Mouse (Mus musculus) MEL (cell line): ENCODE results near the gene Krt31. TPM values are rescaled to one million over a fixed set of nuclear protein-coding genes. Genes with fewer than 3 reads are reported as not detected.

Source experiments
- DNase-seq: peaks from one replicate; pipeline ENCODE4 v3.0.0; 2011; ENCODE audit warnings: low read depth, low spot score
- H3K27ac ChIP-seq: 2 replicates; pipeline ENCODE4 v1.5.1; 2012; ENCODE audit warnings: low read depth, mild to moderate bottlenecking, control low read depth, low read length, moderate library complexity; ENCODE audit not compliant: control insufficient read depth
- H3K27me3 ChIP-seq, 2 experiments: fragments of 150-350 bp in 1 of 2; sonication (generic) in 1 of 2; 2 replicates each; pipeline ENCODE4 v1.6.1; 2012; ENCODE audit warnings: low read length in 2 of 2, mild to moderate bottlenecking in 2 of 2, improper control_type of control experiment in 1 of 2, moderate library complexity in 1 of 2; ENCODE audit not compliant: insufficient read depth in 2 of 2, control insufficient read depth in 1 of 2
- H3K36me3 ChIP-seq, 2 experiments: 2 replicates each; pipeline ENCODE4 v1.6.1; 2012 to 2014; ENCODE audit warnings: low read length in 2 of 2, improper control_type of control experiment in 1 of 2, inconsistent platforms in 1 of 2, mild to moderate bottlenecking in 1 of 2; ENCODE audit not compliant: insufficient read depth in 2 of 2, control insufficient read depth in 1 of 2
- H3K4me1 ChIP-seq, 2 experiments: fragments of 150-350 bp in 1 of 2; sonication (generic) in 1 of 2; 2 replicates each; pipeline ENCODE4 v1.6.1; 2012; ENCODE audit warnings: low read length in 2 of 2, improper control_type of control experiment in 1 of 2, mild to moderate bottlenecking in 1 of 2; ENCODE audit not compliant: insufficient read depth in 2 of 2, control insufficient read depth in 1 of 2
- H3K4me3 ChIP-seq, 2 experiments: fragments of 150-350 bp in 1 of 2; sonication (generic) in 1 of 2; 2 replicates each; pipeline ENCODE4 v1.5.1; 2012; ENCODE audit warnings: low read depth in 2 of 2, low read length in 2 of 2, mild to moderate bottlenecking in 2 of 2, moderate library complexity in 2 of 2, control low read depth in 1 of 2, improper control_type of control experiment in 1 of 2; ENCODE audit not compliant: control insufficient read depth in 1 of 2, insufficient read depth in 1 of 2
- H3K79me2 ChIP-seq: 2 replicates; pipeline ENCODE4 v1.6.1; 2012; ENCODE audit warnings: mild to moderate bottlenecking, low read length, moderate library complexity; ENCODE audit not compliant: control insufficient read depth, poor library complexity, insufficient read depth
- H3K9ac ChIP-seq: 2 replicates; pipeline ENCODE4 v1.6.1; 2012; ENCODE audit warnings: low read depth, mild to moderate bottlenecking, control low read depth, low read length, moderate library complexity; ENCODE audit not compliant: control insufficient read depth, poor library complexity, severe bottlenecking
- H3K9me3 ChIP-seq: fragments of 150-350 bp; sonication (generic); replicated peaks from 2 replicates; pipeline ENCODE4 v1.6.1; 2012; ENCODE audit warnings: mild to moderate bottlenecking, low read length, improper control_type of control experiment, moderate library complexity; ENCODE audit not compliant: insufficient read depth
- BHLHE40 ChIP-seq: IDR thresholded peaks from 2 replicates; pipeline ENCODE4 v1.6.1; 2012; ENCODE audit warnings: low read depth, mild to moderate bottlenecking, inconsistent platforms, low read length, improper control_type of control experiment, borderline replicate concordance
- CHD2 ChIP-seq: IDR thresholded peaks from 2 replicates; pipeline ENCODE4 v1.6.1; 2011; ENCODE audit warnings: low read length, improper control_type of control experiment
- CTCF ChIP-seq, 3 experiments: IDR thresholded peaks in 2 of 3; conservative IDR thresholded peaks in 1 of 3; 2 replicates each; pipeline ENCODE4 v1.5.1; 2011 to 2012; ENCODE audit warnings: low read length in 3 of 3, low read depth in 2 of 3, mild to moderate bottlenecking in 2 of 3, improper control_type of control experiment in 1 of 3, inconsistent platforms in 1 of 3, mixed read lengths in 1 of 3, moderate library complexity in 1 of 3; ENCODE audit not compliant: control insufficient read depth in 1 of 3, insufficient read depth in 1 of 3, poor library complexity in 1 of 3, severe bottlenecking in 1 of 3
- ELF1 ChIP-seq: IDR thresholded peaks from 2 replicates; pipeline ENCODE4 v1.6.1; 2014; ENCODE audit warnings: low read depth, mild to moderate bottlenecking, inconsistent platforms, low read length, improper control_type of control experiment, moderate library complexity
- EP300 ChIP-seq, 2 experiments: IDR thresholded peaks; 2 replicates each; pipeline ENCODE4 v1.6.1; 2011; ENCODE audit warnings: improper control_type of control experiment in 2 of 2, low read length in 2 of 2, low read depth in 1 of 2, mild to moderate bottlenecking in 1 of 2
- GATA1 ChIP-seq: IDR thresholded peaks from 2 replicates; pipeline ENCODE4 v1.6.1; 2011; ENCODE audit warnings: low read depth, low read length, improper control_type of control experiment
- KAT2A ChIP-seq: conservative IDR thresholded peaks from 2 replicates; pipeline ENCODE4 v1.6.1; 2012; ENCODE audit warnings: low read depth, low read length, improper control_type of control experiment, inconsistent platforms
- MAFK ChIP-seq: IDR thresholded peaks from 2 replicates; pipeline ENCODE4 v1.6.1; 2011; ENCODE audit warnings: low read depth, mild to moderate bottlenecking, low read length, improper control_type of control experiment, borderline replicate concordance
- MAX ChIP-seq: IDR thresholded peaks from 2 replicates; pipeline ENCODE4 v1.6.1; 2011; ENCODE audit warnings: low read length, improper control_type of control experiment
- MAZ ChIP-seq: IDR thresholded peaks from 2 replicates; pipeline ENCODE4 v1.6.1; 2012; ENCODE audit warnings: low read depth, mild to moderate bottlenecking, inconsistent platforms, low read length, improper control_type of control experiment
- MEF2A ChIP-seq: IDR thresholded peaks from 2 replicates; pipeline ENCODE4 v1.6.1; 2014; ENCODE audit warnings: low read depth, mild to moderate bottlenecking, inconsistent platforms, low read length, improper control_type of control experiment; ENCODE audit not compliant: poor library complexity, insufficient replicate concordance, severe bottlenecking; ENCODE audit errors: extremely low read depth
- NRF1 ChIP-seq: IDR thresholded peaks from 2 replicates; pipeline ENCODE4 v1.6.1; 2014; ENCODE audit warnings: low read depth, mild to moderate bottlenecking, inconsistent platforms, low read length, improper control_type of control experiment, moderate library complexity; ENCODE audit not compliant: poor library complexity, insufficient read depth, severe bottlenecking
- POLR2A ChIP-seq, 2 experiments: IDR thresholded peaks; 2 replicates each; pipeline ENCODE4 v1.6.1; 2011 to 2012; ENCODE audit warnings: low read length in 2 of 2, mild to moderate bottlenecking in 2 of 2, control low read depth in 1 of 2, improper control_type of control experiment in 1 of 2, low read depth in 1 of 2, moderate library complexity in 1 of 2; ENCODE audit not compliant: control insufficient read depth in 1 of 2, insufficient read depth in 1 of 2, poor library complexity in 1 of 2
- POLR2AphosphoS5 ChIP-seq: IDR thresholded peaks from 2 replicates; pipeline ENCODE4 v1.6.1; 2012; ENCODE audit warnings: low read depth, borderline replicate concordance, mild to moderate bottlenecking, inconsistent platforms, low read length, moderate library complexity, mixed read lengths
- RCOR1 ChIP-seq: IDR thresholded peaks from 2 replicates; pipeline ENCODE4 v1.6.1; 2012; ENCODE audit warnings: low read depth, mild to moderate bottlenecking, inconsistent platforms, low read length, improper control_type of control experiment
- TAL1 ChIP-seq: IDR thresholded peaks from 2 replicates; pipeline ENCODE4 v1.6.1; 2012; ENCODE audit warnings: mild to moderate bottlenecking, inconsistent platforms, low read length, moderate library complexity, mixed read lengths
- TCF12 ChIP-seq: IDR thresholded peaks from 2 replicates; pipeline ENCODE4 v1.6.1; 2014; ENCODE audit warnings: low read depth, mild to moderate bottlenecking, inconsistent platforms, low read length, improper control_type of control experiment, moderate library complexity
- UBTF ChIP-seq: IDR thresholded peaks from 2 replicates; pipeline ENCODE4 v1.6.1; 2012; ENCODE audit warnings: low read depth, mild to moderate bottlenecking, inconsistent platforms, low read length, improper control_type of control experiment, moderate library complexity, borderline replicate concordance; ENCODE audit not compliant: insufficient read depth
- USF1 ChIP-seq: IDR thresholded peaks from 2 replicates; pipeline ENCODE4 v1.6.1; 2014; ENCODE audit warnings: low read depth, mild to moderate bottlenecking, inconsistent platforms, low read length, improper control_type of control experiment, moderate library complexity
- ZC3H11A ChIP-seq: IDR thresholded peaks from 2 replicates; pipeline ENCODE4 v1.6.1; 2012; ENCODE audit warnings: low read depth, mild to moderate bottlenecking, inconsistent platforms, low read length, improper control_type of control experiment
- ZKSCAN1 ChIP-seq: IDR thresholded peaks from 2 replicates; pipeline ENCODE4 v1.6.1; 2012; ENCODE audit warnings: low read depth, mild to moderate bottlenecking, inconsistent platforms, low read length, improper control_type of control experiment, moderate library complexity
- ZMIZ1 ChIP-seq: IDR thresholded peaks from 2 replicates; pipeline ENCODE4 v1.6.1; 2012; ENCODE audit warnings: low read depth, mild to moderate bottlenecking, inconsistent platforms, low read length, improper control_type of control experiment, moderate library complexity
- polyA plus RNA-seq, 2 experiments: library from polyadenylated mRNA; stranded (reverse) in 1 of 2; unstranded in 1 of 2; fragments of >175 nt in 1 of 2; fragments of >200 nt in 1 of 2; gene quantifications; 2 replicates each; pipeline versions ENCODE4 v1.2.1 to v1.2.4; 2012; ENCODE audit warnings: low replicate concordance in 2 of 2, low read depth in 1 of 2; ENCODE audit not compliant: insufficient read length in 2 of 2, insufficient read depth in 1 of 2, missing spikeins in 1 of 2
- total RNA-seq: library from RNA; depleted of rRNA; stranded (reverse); fragments of 300-350 nt; gene quantifications from 2 replicates; pipeline ENCODE4 v1.2.3, GENCODE M21; 2012

Krt31 gene
- total and polyA plus RNA-seq, 3 experiments = not detected

DNA sequence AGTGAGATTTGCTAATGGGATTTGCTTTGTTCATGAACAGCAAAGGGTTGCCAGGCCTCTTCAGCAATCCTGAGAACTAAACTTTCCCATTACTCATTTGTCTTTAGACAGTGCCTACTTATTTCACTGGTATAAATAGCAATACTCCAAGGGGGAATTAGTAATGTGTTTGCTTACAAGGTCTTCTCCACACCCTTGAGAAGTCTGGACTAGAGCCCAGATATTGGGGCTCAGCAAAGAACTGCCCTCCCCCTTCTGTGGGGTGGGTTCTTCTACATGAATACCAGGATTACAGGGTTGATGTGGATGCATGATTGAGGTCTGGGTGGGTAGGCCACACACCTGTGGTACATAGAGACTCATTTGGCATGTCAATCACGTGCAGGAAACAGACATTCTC, 23.5 kb upstream of the Krt31 start (continued):
- TF ChIP-seq ZC3H11A (no peak), MAX (no peak)

DNA sequence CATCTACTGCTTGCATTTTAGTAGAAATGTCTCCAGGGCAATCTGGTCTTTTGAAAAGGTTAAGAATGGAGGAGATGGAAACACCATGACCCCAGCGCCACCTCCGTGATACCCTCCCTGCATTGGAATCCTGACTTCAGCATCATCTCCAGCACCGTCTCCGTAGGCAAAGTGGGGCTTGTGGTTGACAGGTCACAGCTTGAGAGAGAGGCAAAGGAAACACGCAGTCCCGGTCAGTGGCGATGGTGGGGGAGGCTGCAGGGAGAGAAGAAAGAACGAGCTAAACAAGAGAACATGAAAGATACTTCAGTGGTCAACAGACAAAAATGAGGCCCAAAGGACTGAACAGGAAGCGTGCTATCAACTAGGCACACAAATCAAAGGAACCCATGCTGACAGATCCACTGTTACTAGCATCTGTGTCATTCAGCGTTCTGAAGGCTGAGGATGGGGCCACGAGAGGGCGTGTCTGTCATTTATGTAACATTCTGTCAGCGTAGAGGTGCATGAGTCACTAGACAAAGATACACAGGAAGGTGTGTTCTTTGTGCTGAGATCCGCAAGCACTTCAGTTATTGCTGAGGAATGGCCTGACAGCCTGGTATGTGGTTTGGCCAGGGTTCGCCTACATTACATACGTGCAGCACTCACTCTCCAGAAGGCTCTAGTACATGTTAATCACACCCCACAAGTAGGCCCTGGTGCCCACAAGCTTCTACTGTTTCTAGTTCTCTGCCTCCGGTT, 17.1 kb upstream of the Krt31 start:
- TF ChIP-seq USF1 (no peak), CHD2 (no peak), CTCF (IDR thresholded peaks at IDR 0.05 in 2 of 3, conservative IDR thresholded peaks at IDR 0.05 in 1 of 3; ENCODE audit: control insufficient read depth in 1 of 3, insufficient read depth in 1 of 3, low read depth in 2 of 3, low read length in 3 of 3, poor library complexity in 1 of 3, severe bottlenecking in 1 of 3) (no peak), POLR2AphosphoS5 (no peak), TCF12 (no peak), ELF1 (no peak), POLR2A (IDR thresholded peaks at IDR 0.05; ENCODE audit: control insufficient read depth in 1 of 2, insufficient read depth in 1 of 2, low read depth in 1 of 2, low read length in 2 of 2, poor library complexity in 1 of 2) (no peak), MAFK (no peak), ZMIZ1 (no peak), ZKSCAN1 (no peak)
- H3K4me1 ChIP-seq = no peaks in the 10 kb centered on the region
- DNase-seq = no peak

DNA sequence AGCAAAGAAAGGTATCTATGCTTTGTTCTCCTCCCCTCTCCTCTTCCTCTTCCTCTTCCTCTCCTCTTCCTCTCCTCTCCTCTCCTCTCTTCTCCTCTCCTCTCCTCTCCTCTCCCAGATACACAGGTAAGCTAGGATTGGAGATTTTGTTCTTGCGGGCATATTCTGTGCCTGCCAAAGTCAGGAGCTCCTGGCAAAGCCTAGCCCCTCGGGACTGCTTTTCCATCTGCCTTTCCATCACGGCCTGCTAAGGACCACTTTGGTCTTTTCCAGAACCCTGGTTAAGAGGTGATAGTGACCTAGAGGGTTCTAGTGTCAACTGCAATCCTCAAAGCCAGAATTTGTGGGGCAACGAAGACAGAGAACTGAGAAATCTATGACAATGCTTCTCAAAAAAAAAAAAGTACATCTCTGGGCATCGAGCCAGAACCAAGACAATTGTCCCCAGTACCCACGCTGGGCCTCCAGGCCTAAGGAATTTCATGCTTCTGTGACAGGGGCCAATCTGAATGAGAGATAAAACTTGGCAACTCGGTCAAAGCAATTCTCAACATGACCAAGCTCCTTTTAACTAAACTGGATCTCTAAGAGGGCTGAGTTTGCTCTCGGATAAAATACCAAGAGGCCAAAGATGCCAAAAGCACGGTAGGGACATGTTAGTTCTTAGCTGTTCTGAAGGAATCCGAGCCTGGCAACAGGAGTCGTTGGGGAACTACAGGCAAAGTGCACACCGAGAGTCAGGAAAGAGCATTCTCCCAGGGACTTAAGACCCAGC, 16.1 kb upstream of the Krt31 start:
- Histone ChIP-seq H3K9ac (no peak overlapping the region), H3K9me3 (no peaks in the 10 kb centered on the region), H3K79me2 (no peaks in the 10 kb centered on the region), H3K4me3 (no peak overlapping the region), H3K27ac (no peak overlapping the region), H3K4me1 (no peaks in the 10 kb centered on the region), H3K36me3 (no peaks in the 10 kb centered on the region), H3K27me3 (no peaks in the 10 kb centered on the region)
- no peak for TF ChIP-seq NRF1
- TF ChIP-seq UBTF = no peak
- no peak for TF ChIP-seq POLR2AphosphoS5
- no peak for TF ChIP-seq EP300 (IDR thresholded peaks at IDR 0.05; ENCODE audit: low read depth in 1 of 2, low read length in 2 of 2)
- TF ChIP-seq MAZ = no peak
- no peak for TF ChIP-seq TAL1
- TF ChIP-seq MEF2A = no peak
- TF ChIP-seq GATA1 = no peak
- TF ChIP-seq BHLHE40 = no peak
- no peak for TF ChIP-seq KAT2A
- no peak for TF ChIP-seq RCOR1
- TF ChIP-seq USF1 = no peak
- DNase-seq = no peak

More for the DNA sequence above, 17.1 kb upstream of the Krt31 start:
- no peak overlapping the region for H3K27ac ChIP-seq
- no peak overlapping the region for H3K4me3 ChIP-seq
- no peak overlapping the region for H3K9ac ChIP-seq
- H3K36me3 ChIP-seq = no peaks in the 10 kb centered on the region
- no peaks in the 10 kb centered on the region for H3K9me3 ChIP-seq
- H3K79me2 ChIP-seq = no peaks in the 10 kb centered on the region
- no peaks in the 10 kb centered on the region for H3K27me3 ChIP-seq
